Mouse (Mus musculus): ENCODE results near the gene Tbrg1.

GRCm38 (mm10) chr9:37664604-37665003, 7.5 kb upstream of the Tbrg1 start:
- TF ChIP-seq POLR2A (IDR thresholded peaks at IDR 0.05; ENCODE audit: insufficient read depth, low read depth, low read length) = no peak
- TF ChIP-seq CTCF (IDR thresholded peaks at IDR 0.05) = no peak

All from heart, adult 2 months (tissue).